Mouse (Mus musculus) erythroblast, embryonic 14.5 days (primary cell): ENCODE results near the gene Cd83.

ENCODE experiments used
- GATA1 ChIP-seq: IDR thresholded peaks from 2 replicates; pipeline ENCODE4 v1.6.1; 2012; ENCODE audit warnings: low read length, inconsistent platforms, mixed read lengths
- TAL1 ChIP-seq: IDR thresholded peaks from 3 replicates; pipeline ENCODE4 v1.6.1; 2012; ENCODE audit warnings: low read length, inconsistent platforms, mixed read lengths

DNA sequence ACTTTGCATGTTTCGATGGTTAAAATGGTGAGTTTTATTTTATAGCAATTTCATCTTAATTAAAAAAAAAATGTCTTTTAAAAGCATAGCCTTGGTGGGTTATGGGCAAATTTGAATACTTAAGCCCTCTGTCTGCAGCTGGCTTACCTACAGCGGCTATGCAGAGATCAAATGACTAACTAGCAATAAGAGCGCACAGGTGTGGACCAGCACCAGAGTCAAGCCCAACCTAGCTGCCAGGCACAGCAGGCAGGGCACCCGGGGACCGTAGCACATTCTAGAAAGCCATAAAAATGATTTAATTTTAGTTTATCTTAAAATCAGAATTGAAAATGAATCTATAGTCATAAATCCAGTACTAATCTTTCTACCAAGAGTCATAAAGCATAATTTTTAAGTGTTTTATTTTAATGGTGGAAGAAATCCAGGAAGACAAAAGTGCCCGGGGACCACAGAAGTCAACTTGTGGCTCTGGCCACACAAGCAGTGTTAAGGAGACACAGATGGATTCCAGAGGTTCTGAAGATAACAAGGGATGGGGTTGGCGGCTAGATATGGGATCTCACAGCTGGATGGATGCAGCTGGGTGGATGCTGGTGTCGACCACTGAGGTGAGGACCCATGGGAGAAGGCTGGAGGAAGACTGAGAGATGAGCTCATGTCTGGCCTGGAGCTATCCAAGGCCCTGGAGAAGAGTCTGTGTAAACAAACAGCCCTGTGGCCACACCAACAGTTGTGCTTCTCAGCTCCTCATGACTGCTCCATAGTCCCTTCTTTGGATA, 46.5 kb downstream of the Cd83 start:
- no peak for TF ChIP-seq GATA1
- no peak for TF ChIP-seq TAL1
